Mouse (Mus musculus) CD4-positive helper T cell, adult 2 months (primary cell): ENCODE data around the gene Gigyf1.

Experiments
- DNase-seq: peaks from one replicate; pipeline ENCODE4 v3.0.0-alpha.2; 2012; ENCODE audit warnings: low read depth, missing footprints, low spot score

The Gigyf1 gene

DNA sequence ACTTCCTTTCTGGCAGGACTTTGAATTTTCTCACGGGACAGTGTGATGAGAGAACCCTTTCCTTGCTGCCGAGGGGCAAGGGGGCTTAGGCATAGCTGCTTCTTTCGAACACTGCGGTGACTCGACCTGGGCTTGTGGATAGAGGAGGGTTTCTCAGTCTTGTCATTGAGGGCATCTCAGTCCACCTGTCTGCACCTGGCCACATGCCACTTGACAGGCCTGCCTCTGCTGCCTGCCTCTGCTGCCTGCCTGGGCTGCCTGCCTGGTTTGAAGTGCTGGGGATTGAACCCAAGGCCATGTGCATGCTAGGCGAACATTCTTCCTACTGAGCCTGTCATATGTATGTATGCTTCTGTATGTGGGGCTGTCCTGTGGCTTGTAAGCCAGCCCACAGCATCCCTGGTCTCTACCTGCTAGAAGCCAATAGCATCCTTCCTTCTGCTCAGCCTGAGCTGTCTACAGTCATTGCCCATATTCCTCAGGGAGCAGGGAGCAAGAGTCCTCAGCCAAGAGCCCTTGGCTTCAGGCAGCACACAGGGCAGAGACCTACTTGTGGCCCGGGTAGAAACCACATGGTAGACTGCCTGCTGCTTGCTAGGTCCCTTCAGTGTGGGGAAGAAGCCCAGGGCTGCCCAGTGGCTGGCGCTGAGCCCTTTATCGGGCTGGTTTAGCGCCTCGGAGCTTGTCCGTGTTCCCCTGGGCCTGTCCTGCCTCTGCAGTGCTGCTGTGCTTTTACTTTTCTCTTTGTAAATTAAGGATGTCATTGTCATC is 4.2 kb upstream of the Gigyf1 start:
- DNase-seq, result no peak

DNA sequence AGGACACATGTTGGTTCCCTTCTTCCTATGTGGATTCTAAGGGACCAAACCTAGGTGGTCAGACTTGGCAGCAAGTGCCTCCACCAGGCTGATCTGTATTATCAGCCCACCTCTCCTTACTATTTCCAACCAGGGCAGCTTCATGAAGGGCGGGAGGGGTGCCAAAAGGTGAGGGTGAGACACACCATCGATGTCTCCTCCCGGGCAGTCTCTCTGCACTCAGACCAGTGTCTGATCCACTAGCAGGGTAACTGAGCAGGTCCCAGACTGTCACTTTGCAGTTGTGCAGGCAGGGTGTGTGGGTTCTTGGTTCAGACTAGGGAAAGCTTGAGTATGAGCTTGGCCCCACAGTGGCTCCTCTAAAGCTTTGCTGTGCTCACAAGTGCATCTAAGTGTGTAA is 3.5 kb upstream of the Gigyf1 start:
- no peak for DNase-seq

DNA sequence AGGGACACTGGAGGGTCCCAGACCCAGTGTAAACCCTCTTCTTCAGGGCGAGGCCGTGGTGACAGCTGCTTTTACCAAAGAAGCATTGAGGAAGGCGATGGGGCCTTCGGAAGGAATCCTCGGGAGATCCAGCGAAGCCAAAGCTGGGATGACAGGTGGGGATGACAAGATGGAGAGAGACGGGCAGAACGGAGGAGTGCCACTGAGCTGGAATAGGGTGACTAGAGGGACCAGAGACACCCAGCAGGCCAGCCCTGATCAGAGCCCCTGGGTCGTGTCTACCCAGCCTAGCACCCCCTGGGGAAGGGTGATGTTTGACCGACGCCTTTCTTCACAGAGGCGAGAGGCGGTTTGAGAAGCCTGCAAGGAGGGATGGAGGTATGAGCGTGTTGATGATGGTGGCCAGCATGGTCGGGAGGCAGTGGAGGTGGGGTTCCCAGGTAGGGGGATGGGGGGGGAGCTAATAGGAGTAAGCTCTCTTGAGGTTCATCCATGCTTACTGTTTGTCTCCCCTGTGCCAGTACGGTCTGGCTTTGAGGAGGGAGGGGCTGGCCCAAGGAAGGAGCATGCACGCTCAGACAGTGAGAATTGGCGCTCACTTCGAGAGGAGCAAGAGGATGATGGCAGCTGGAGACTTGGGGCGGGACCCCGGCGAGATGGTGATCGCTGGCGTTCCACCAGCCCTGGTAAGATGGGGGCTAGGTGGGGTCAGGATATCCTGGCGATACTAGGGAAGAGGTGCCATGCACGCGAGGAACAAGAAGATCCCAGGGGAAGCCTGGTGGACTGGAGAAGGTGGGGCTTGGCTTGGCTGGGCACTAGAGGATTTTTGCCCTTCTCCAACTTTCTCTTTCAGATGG is 1.6 kb downstream of the Gigyf1 start:
- DNase-seq, result no peak

DNA sequence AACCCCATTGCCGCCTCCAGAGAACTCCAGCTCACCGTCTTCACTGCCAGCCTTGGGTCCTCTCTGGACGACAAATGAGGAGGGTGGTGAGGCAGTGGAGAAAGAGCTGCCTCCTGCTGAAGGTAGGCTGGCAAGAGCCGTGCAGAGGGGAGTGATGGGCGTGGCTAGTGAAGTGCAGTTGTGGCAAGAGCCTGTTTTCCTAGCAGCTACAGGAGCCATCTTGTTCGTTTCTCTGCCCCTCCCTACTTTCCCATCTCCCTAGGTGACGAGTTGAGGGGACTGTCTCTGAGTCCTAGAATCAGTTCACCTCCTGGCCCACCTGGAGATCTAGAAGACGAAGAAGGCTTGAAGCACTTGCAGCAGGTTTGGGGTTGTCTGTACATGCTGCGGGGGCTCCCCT is 3.5 kb downstream of the Gigyf1 start:
- DNase-seq, result no peak

DNA sequence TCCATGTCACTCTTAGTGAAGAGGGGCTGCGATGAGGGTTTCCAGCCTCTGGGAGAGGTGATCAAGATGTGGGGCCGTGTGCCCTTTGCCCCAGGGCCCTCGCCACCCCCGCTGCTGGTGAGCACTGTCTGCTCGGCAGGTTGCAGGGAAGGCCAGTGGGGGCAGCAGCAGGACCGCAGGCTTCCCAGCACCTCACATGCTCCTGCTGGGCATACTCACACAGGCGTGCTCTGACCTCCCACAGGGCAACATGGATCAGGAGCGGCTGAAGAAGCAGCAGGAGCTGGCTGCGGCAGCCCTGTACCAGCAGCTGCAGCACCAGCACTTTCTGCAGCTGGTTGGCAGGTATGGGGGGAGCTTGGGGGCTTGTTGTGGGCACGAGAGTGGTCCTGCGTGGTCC is 4.4 kb downstream of the Gigyf1 start:
- DNase-seq, result no peak

DNA sequence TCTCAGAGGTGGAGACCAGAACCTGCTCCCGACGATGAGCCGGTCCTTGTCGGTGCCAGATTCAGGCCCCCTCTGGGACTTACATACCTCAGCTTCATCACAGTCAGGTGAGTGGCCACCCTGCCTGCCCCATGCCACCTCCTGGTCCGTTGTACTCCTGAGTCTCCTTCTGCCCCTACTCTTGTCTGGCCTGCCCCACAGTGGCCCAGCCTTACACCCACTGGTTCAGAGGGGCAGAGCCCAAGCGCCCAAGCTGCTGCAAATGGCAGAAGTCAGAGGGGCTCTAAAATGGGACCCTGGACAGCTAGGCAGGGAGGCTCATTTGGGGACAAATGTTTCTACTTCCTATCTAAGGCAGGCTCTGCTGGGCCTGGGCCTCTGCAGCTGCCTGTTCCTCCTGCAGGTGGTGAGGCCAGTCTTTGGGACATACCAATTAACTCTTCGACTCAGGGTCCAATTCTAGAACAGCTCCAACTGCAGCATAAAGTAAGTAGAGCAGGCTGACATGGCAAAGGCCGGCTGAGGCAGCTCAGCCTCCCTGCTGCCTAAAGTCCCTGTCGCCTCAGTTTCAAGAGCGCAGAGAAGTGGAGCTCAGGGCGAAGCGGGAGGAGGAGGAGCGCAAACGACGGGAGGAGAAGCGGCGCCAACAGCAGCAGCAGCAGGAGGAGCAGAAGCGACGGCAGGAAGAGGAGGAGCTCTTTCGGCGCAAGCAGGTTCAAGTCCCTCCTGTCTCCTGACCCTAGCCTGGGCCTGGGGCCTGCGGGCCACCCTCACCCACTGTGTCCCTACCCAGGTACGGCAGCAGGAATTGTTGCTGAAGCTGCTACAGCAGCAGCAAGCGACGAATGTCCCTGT is 5.3 kb downstream of the Gigyf1 start:
- no peak for DNase-seq

DNA sequence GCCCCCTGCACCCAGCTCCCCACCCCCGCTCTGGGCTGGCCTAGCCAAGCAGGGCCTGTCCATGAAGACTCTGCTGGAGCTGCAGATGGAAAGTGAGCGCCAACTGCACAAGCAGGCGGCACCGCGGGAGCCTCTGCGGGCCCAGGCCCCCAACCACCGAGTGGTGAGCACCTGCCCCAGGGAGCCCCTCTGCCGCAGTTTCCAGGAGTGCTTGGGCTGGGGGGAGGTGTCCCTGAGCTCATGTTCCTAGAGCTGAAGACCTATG is 5.8 kb downstream of the Gigyf1 start:
- no peak for DNase-seq

DNA sequence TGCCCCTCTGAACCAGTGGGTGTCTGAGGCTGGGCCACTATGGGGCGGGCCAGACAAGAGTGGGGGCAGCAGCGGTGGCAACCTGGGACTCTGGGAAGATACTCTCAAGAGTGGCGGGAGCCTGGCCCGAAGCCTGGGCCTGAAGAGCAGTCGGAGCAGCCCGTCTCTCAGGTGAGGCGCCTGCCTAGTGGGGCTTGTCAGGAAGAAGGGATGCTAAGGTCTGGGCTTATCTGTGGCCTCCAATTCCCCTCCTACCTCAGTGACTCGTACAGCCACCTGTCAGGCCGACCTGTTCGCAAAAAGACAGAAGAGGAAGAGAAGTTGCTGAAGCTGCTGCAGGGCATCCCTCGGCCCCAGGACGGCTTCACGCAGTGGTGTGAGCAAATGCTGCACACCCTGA is 6.3 kb downstream of the Gigyf1 start:
- no peak for DNase-seq

DNA sequence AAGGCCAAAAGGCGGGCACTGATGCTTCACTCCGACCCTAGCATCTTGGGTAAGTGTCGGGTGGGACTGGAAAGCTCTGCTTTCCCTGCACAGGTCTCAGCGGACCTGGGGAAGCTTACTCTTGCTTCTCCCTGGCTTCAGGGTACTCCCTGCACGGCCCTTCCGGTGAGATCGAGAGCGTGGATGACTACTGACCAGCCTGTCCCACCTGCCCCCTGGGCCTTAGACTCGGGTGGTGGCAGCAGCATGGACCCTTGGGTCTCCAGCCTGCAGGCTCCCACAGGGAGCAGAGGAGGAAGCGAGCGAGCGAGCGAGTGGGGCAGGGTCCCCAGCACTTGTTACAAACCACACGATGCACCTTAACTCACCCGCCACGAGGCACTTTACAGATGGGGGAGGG is 7.2 kb downstream of the Gigyf1 start:
- no peak for DNase-seq

DNA sequence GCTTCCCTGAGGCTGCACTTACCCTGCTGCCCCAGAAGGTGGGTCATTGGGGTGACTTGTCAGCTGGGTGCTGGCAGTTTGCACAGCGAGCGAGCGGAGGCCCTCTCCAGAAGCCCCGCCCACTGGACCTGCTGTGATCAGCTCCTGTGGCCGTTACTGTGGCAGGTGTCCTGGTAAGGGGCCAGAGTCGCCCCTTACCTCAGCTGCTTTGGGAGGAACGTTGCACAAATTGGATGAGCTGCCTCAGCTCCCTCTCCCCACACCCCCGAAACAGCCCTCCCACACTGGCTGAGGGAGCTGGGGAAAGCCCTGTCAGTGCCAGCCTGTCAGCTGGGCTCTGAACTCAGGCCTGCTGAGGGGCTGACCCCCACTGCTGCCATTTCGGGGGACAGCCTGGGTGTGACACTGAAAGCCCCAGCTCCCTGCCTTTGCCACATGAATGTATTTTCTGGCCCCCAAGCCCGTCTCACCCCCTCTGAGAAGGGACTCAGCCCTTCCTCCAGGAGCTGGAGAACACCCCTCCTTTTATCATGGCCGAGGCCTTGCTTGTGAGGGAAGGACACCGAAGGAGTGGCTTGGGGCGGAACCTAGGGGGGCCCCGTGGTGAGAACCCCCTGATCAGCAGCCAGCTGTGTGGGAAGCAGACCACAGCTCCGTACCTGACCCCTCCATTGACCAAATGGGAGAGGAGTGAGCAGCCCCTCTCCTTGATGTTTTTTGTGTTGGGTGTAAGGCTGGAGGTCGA is 8.0 kb downstream of the Gigyf1 start:
- DNase-seq, result peak; percentile 32

DNA sequence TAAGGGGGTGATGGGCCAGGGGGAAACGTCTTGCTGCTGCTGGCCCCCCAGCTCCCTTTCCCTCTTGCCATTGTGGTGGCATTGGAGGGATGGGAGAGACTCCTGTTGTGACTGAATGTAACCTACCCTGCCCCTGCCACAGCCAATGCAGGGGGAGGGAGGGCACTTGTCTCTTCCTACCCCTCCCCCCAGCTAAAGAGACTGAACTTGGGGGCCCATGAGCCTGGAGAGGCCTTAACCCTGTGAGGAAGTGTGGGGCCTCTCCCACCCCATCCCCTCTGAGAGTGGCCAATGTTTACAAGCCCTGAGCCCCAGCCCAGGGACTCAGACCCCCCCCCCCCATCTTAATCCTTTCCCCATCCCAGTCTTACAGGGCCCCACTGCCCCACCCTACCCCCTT is 9.1 kb downstream of the Gigyf1 start:
- DNase-seq, result no peak

DNA sequence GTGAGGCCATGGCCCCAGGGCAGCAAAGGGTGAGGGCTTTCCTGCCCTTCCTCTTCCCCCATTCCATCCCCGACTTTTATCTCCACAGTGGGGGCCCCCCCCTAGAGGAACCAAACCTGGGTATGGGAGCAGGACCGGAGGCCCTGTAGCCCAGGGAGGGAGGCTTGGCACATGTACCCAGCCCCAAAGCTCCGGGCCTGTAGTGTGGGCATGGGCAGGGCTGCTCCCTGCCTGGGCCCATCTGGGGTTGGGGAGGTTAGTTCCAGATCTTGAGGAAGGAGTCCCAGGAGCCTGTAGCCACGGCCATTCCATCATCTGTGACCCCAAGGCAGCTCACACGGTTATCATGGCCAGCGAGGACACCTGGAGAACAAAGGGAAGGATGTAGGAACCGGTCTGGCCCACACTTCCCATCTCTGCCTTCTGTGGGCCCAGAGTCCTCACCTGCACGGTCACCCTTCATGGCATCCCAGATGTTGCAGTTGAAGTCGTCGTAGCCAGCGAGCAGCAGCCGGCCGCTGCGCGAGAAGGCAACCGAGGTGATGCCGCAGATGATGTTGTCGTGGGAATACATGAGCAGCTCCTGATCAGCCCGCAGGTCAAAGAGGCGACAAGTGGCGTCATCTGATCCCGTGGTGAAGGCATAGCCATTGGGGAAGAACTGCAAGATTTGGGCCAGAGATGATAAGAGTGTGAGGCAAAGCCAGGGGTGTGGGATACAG is 10.1 kb downstream of the Gigyf1 start:
- no peak for DNase-seq

DNA sequence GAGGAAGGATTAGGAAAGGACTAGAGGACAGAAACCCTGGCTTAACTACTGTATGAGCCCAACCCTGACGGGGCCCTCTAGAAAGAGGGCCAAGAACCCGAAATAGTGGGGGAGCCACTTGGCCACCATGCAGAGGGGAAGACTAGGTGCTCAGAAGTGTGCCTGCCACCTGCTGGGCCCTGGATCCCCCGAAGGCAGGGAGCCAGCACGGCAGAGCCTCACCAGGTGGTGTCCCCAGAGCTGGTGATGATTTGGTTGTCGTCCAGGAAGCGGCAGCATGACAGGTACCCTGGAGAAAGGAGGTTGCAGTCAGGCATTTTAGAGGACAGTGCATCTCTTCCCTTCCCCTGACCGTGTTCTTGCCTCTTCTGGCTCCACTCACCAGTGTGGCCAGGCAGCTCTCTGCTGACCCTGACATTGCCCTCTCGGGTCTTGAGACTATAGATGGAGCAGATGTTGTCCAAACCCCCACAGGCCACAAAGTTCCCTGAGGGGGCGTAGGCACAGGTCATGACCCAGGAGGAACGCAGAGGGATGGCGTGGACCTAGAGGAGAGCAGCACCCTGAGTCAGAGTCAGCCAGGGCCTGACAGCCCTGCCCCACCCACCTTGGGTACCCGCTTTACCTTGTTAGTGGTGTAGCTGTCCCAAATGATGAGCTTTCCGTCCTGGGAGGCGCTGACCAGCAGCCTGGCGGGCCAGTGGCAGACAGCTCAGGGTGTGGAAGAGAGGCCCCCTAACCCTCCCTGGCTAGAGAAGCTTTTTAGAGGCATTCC is 11.1 kb downstream of the Gigyf1 start:
- DNase-seq, result no peak

DNA sequence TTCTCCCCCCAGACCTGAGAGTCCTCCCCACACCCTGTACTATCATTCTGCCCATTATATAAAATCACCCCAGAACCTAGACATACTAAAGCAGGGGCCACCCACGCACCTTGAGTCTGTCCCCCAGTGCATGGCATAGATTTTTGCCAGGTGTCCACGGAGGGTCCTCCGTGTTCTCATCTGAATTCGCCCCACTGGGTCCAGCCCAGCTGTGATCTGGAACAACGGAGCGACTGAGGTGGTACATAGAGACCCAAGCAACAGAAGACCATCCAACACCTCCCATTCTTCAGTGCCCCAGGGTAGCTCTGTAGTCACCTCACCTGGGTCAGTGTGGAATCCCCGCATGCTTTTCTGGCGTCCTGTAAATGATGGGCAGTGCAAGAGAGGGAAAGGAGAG is 11.7 kb downstream of the Gigyf1 start:
- DNase-seq, result no peak

DNA sequence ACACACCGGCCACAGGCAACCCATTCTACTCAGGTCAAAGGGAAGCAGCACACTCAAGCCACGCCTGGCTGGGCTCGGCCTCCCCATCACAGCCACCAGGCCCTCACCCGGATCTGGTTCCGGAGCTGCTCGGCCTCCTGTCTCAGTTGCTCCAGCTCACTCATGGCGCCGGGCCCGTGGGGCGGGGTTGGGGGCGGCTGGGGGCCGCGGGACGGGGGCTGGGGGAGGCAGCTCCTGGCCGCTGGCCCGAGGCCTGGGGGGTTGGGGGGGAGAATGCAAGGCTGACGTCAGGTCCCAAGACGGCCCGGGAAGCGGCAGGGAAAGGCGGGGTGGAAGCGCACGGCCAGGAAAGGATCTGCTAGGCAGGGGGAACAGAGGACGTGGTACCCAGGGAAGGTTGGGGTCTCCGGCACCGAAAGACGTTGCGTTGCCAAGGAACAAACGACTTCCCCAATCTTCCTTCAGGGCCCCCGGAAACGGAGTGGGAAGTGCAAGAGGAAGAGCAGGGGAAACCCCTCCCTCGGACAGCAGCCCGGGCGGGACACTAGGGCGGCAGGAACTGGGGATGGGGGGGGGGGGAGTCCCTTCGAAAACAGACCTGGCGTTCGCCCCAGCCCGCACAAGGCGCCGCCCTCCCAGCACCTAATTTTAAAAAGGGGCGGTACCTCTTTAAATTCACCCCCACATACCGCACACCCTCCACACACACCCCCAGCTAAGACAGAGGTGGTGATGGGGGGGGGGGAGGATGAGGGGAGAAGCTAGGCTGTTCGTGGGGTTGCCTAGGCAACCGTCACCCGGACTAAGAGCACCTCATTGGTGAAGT is 12.5 kb downstream of the Gigyf1 start:
- DNase-seq, result peak; percentile 86

DNA sequence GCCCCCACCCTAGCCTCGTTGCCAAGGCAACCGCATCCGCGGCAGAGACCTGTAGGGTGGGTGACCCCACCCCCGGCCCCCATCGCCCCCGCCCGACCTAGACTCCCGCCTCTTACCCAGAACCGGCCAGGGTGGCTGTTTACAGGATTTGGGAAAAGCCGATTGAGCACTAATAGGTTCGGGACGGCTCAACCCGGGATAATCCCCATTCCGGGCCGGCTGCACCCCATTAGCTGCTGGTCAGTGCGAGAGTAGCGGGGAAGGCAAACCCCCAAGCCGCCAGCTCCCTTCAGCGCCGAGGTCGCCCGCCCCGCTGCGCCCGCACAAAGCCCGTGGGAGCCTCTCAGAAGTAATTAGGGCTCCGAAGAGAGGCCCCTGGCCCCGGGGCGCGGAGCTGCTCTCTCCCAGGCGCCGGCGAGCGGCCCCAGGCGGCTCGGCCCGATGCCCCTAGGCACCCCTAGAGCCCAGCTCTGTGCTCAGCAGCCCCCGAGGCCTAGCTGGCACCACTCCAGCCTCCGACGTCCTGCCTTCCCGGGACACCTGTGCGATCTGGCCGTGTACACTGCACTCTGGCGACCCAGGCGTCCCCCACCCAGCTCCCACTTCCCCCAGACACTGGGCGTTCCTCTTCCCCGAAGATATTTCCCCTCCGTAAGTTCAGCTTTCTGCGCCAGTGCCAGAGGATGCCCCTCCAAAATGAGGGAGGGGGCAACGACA is 13.2 kb downstream of the Gigyf1 start:
- DNase-seq, result peak; percentile 44

DNA sequence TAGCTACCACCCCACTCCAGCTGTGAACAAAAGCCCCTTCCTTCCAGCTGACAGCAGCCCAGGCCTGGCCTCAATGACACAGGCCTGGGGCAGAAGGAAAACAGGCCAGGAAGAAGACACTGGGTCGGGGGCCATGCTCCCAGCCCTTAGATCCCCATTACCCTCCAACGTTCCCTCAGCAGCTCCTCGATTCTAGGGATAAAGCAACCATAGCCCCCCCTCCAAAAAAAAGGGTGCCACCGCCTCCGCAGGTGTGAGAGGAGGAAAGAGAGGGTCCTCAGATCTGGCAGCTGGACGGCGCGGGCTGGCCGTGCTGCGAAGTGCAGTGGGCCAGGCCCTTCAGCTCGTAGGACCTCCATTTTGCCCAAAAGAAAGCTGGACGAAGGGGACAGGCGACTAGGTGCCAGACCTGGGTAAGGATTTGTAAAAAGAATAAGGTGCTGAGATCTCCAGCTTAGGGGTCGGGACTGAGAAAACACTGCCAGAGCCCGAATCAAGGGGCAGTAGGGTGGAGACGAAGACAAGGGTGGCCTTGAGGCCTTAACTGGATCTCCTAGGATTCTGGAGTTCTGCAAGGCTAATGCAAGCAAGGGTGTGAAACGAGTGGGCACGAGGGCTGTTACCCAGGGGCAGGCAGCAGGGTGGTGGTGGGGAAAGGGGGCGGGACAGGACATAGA is 13.9 kb downstream of the Gigyf1 start:
- peak; percentile 45 for DNase-seq

DNA sequence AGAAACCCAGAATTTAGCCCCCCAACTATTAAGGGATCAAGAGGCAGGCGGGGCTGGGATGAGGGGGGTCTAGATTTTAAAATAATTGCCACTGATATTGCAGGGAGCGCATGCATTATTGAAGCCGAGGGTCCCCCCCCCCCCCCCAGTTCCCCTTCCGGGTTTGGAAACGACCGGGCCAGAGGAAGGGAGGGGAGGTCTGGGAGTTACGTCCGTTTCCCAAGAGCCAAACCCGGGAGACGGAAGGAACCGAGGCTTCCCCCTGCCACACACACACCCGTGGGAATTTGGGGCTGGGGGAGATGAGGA is 14.4 kb downstream of the Gigyf1 start:
- no peak for DNase-seq
